Mouse (Mus musculus) retina, postnatal 1 day (tissue): ENCODE results near the gene Ppp1r3c.
"Not testable (repeated sequence)": the region's sequence is repeated elsewhere in the genome, so short reads cannot be mapped to it uniquely, and the experiment has no call there.

Experiments
- DNase-seq: peaks from one replicate; pipeline ENCODE4 v3.0.0-alpha.2; 2012

Ppp1r3c gene

DNA sequence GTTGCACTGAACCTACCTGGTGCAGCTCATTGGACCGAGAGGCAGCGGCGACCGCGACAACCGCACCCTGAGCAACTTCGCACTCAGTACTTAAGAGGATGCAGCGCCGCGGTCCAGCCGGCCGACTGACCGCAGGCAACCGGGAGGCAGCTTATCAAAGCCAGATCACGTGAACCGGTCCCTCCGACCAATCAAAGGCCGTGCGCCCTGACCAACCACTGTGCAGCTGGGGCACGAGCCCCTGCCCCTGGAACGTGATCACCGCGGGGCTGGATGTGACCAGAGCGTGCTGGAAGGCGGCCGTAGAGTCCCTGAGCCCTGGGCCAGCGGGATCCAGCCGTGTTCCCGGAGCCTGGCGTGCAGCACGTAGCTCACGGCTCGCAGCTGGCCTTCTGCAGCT lies at the start of gene Ppp1r3c:
Gene Ppp1r3c (minus strand): TSS at position 117 of the 400 bp plus-strand sequence.
- peak; percentile 98 for DNase-seq

DNA sequence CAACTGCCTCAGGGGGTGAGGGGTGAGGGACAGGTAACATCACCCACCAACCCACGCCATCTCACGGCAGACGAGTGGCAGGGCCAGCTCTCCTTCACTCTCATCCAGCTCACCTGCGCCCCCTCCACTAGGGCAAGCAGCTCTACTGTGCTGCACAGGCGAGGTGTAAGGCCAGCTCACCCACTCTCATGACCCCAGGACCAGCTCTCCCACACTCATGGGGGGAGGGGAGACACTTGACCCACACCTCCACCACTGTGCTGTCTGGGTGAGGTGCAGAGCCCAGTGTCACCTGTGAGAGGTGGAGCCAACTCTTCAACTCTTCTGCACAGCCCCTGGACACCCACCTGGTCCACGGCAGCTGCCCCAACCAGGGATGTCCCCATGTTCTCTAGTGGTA lies 46.7 kb upstream of the Ppp1r3c start:
- no peak for DNase-seq

GRCm38 (mm10) chr19:36782591-36782990 lies 46.1 kb upstream of the Ppp1r3c start:
- DNase-seq, result no peak

DNA sequence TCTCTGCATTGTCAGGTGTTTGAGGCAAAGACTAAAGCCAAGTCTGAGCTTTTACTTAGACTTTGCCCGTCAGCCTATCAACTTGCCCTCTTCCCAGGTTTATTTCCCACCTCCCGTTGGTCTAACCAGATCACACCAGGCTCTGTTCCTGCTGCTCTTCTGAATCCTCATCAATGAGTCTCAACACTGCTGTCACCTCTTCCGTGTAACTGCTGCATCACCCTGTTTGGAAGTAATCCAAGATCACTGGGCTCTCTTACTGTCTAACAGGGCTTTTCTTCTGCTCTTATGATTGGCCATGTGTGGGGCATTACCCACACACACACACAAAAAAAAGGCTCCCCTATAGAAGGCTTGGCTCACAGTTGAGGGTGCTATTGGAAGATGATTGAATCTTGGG lies 45.5 kb upstream of the Ppp1r3c start:
- DNase-seq, result no peak

GRCm38 (mm10) chr19:36780375-36780774 lies 43.9 kb upstream of the Ppp1r3c start:
- no peak for DNase-seq

DNA sequence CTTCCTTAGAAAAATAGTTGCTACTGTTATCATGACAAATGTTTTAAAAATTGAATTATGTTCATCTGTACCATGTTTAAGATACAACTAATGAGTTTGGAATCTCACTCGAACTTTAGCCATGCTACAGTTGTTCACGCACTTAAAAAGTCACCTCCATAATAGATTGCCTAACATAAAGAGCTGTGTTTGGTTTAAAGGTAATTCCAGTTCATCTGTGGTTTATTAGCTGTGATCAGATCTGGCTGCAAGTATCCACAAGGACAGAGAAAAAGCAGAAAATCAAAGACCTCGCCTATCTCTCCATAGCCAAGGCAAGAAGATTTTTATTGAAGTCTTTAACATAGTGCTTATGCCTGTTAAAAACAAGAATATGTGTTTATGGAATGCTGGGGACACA lies 43.3 kb upstream of the Ppp1r3c start:
- no peak for DNase-seq

DNA sequence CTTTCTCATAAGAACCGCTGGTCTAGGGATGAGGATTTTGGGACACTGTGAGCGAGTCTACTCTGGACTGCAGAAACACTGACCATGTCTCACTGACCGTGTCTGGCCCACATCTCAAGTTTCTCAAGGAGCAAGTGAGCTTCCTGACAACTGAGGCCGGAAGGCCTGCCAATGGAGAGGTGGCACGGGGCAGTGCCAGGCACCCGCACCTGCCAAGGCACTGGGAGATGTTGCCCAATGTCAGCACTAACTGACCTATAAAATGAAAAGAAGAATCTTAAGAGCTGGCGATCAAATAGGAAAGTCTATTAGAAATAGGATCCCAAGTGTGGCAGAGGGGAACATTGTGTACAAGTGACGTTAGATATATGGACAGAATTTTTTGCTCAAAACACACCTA lies 39.1 kb upstream of the Ppp1r3c start:
- DNase-seq, result no peak

DNA sequence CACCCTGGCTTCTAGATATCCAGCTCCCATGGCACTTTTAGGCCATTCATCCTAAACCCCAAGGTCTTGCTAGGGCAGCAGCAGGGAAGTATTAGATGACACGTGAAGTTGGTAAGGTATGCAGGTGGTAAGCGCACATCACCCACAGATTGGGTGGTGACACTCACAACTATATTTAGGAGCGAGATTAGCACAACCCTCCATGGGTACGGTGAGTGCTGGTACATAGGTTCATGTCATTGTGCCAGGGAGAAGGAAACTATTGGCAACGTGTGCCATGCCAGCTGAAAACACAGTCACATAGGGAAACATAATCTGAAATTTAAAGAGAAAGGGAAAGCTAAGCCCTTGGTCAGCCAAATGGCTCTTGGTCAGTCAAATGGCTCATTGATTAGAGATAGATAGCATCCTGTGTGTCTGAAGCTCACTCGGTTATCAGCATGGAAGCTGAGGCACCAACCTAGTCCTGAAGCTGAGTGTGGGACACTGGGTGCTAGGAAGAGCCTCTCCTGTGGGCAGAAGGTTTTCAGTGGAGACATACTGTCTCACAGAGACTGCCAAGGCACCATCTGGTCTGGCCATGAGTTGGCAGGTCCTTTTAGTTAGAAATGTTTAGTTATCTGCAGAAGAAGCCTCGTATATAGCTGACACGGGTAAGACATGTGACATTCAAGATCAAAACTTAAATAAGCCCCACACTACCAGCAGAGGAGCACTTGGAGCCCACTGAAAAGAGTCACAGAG lies 37.4 kb upstream of the Ppp1r3c start:
- no peak for DNase-seq

GRCm38 (mm10) chr19:36768084-36768483 lies 31.6 kb upstream of the Ppp1r3c start:
- DNase-seq, result no peak

- DNase-seq, result no peak
Measured at GRCm38 (mm10) chr19:36764451-36764850, 28.0 kb upstream of the Ppp1r3c start.

GRCm38 (mm10) chr19:36748996-36749395 lies 12.5 kb upstream of the Ppp1r3c start:
- DNase-seq, result no peak

GRCm38 (mm10) chr19:36742331-36742730 lies 5.9 kb upstream of the Ppp1r3c start:
- DNase-seq, result peak; percentile 67

GRCm38 (mm10) chr19:36739566-36740211 lies 3.2 kb upstream of the Ppp1r3c start:
- peak; percentile 23 for DNase-seq

DNA sequence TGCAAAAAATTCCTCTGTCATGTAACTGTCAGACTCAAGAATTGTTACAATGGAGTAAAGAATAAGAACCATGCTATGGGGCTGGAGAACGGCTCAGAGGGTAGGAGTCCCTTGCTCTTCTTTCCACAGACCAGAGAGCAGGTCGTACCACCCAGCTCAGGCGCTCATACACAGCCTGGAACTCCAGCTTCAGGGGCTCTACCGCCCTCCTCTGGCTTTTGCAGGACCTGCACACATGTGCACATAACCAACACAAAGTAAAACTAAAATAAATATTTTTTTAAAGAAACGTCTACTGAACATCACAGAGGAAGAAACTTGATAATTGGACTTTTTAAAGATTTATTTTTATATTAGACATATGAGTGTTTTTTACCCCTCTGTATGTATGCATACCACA lies 1.6 kb upstream of the Ppp1r3c start:
- no peak for DNase-seq

- no peak for DNase-seq
Measured at GRCm38 (mm10) chr19:36737087-36737486, 634 bp upstream of the Ppp1r3c start.

DNA sequence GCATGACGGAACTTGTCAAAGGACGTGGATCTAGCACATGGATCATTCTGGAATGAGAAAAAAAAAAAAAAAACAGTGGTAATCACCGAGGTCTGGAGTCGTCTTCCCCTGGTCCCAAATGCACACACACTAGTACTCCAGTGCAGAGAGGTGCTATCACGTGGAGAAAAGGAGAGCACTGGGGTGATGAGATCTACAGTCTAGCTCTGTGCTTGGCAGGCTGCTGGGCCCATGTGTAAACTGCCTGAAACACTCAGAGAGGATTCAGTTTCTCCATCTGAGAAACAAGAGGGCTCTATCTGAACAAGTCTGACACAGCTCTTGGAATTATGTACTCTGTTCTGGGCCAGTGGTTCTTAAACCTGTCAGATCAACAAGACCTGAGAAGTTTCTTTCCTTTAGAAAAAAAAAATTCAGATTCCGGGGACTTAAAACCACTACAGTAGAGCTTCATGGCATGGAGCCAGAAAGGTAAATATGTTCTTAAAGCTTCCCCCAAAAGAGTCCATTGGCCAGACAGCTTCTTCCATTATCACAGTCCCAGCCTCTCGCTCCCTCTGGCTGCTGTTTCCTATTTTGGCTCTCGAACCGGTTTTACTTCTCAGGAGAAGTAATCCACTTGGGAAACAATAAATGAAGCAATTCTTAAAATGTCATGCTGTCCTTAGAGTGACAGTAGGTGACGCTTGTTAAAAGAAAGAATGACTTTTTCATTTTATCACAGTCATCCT lies 2.0 kb downstream of the Ppp1r3c start:
- no peak for DNase-seq

- no peak for DNase-seq
Measured at GRCm38 (mm10) chr19:36733191-36733943, 3.1 kb downstream of the Ppp1r3c start.

GRCm38 (mm10) chr19:36731310-36731709 lies 5.1 kb downstream of the Ppp1r3c start:
- no peak for DNase-seq

- DNase-seq, result not testable (repeated sequence)
Measured at GRCm38 (mm10) chr19:36730414-36730813, 6.0 kb downstream of the Ppp1r3c start.

DNA sequence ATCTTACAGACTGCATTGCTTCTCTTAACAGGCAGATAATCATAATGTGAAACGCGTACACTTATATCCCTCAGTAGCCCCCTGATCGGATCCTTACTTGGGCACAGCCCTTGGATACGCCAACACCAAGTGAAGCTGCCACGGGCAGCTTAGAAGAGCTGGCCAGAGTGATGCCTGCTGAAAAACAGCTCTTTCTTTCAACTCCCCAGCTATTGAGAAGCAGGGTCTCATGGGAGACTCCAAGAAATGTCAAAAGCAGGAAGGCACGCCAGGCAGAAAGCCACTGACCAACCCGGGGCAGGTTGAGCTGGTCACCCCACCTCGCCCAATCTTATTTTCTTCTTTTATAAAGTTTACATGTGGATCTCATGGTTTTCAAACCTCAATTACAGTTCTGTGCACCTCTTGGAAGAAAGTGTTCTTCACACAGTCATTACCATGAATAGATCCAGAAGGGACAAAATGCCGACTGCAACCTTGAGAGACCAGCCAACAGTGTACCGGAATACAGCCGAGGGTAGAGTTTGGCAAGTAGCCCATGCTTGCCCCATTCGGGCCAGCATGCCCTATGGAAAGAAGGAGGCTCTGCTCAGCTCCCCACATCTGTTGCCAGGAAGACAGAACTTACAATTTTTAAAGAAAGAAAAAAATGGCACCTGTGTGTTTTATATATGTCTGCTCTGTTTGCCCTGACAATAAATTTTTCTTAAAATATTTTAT lies 7.6 kb downstream of the Ppp1r3c start:
- no peak for DNase-seq

GRCm38 (mm10) chr19:36724970-36725369 lies 11.5 kb downstream of the Ppp1r3c start:
- DNase-seq, result no peak

GRCm38 (mm10) chr19:36721139-36721538 lies 15.3 kb downstream of the Ppp1r3c start:
- DNase-seq, result peak; percentile 58
